Mouse (Mus musculus): ENCODE results near the gene Sap18b.

DNA sequence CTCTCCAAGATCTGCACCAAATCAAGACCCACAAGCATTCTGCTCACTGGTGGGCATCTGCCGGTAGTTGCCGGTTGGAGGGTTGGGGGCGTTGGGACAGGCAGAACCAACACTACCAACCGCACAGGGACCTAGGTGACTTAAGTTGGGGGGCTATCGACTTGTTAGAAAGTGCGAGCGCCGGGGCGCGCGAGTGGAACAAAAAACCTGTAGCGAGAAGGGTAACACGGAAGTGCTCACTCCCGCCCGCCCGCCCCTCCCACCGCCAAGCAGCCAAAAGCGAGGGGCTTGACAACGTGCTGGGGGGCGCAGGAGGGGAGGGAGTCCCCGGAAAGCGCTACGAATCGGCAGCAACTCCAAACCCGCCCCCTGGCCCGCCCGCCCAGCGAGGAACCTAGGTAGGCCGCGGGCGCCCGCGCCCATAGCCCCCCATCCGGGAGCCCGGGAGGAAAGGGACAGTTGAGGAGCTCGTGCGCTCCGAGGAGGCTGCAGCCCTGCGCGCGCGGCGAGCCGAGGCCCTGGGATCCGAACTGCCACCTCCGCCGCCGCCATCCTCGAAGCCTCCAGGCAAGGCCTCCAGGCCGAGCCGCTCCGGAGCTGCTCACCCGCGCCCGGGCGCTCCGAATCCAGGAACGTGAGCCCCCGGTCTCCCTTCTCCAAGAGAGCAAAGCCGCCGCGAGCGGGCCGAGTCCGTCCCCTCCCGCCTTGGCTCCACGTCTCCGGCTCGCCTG lies 18.5 kb upstream of the Sap18b start:
- TF ChIP-seq CTCF (IDR thresholded peaks at IDR 0.05; ENCODE audit: control insufficient read depth, insufficient read depth, insufficient read length): no peak
- TF ChIP-seq MYOD1 (IDR thresholded peaks at IDR 0.05; ENCODE audit: control insufficient read depth, insufficient read length, low read depth): no peak
- TF ChIP-seq USF1 (IDR thresholded peaks at IDR 0.05; ENCODE audit: low read depth): no peak

Measured in C2C12 (cell line).